Mouse (Mus musculus): ENCODE results near the gene Ppp1r3e. TPM values are rescaled to one million over a fixed set of nuclear protein-coding genes. Genes with fewer than 3 reads are reported as not detected.
A peak's percentile ranks its signal among the peaks of the same experiment; 100 is the strongest.

Gene Ppp1r3e
- polyA plus RNA-seq, 1 experiment from 2014 or later: 0.83 TPM

- Histone ChIP-seq H3K27me3 (replicated peaks) (no peaks in the 10 kb centered on the region), H3K36me3 (peaks cover 38% of the 10 kb centered on the region), H3K4me2 (no peak overlapping the region), H3K4me1 (peaks cover 12% of the 10 kb centered on the region), H3K4me3 (no peak overlapping the region), H3K9me3 (replicated peaks) (no peaks in the 10 kb centered on the region), H3K27ac (no peak overlapping the region), H3K9ac (no peak overlapping the region)
- 1% methylated on average over 3 of the region's 3 CpGs for WGBS (ENCODE audit: insufficient replicate concordance)
- 0 out of 2 replicates have a peak, but pooled peaks have one; percentile 34 for ATAC-seq
Observed at GRCm38 (mm10) chr14:54900383-54900782, 23.0 kb upstream of the Ppp1r3e start.

GRCm38 (mm10) chr14:54897445-54897844, 20.1 kb upstream of the Ppp1r3e start:
- no peak overlapping the region for H3K27ac ChIP-seq

GRCm38 (mm10) chr14:54894296-54895151, 17.2 kb upstream of the Ppp1r3e start:
- ATAC-seq: peak; percentile 53

More at GRCm38 (mm10) chr14:54897445-54897844, 20.1 kb upstream of the Ppp1r3e start:
- no peak for ATAC-seq
- Histone ChIP-seq H3K4me3 (no peak overlapping the region), H3K27me3 (replicated peaks) (no peaks in the 10 kb centered on the region), H3K4me1 (peaks cover 27% of the 10 kb centered on the region), H3K9me3 (replicated peaks) (no peaks in the 10 kb centered on the region), H3K36me3 (peaks cover 39% of the 10 kb centered on the region), H3K4me2 (no peak overlapping the region), H3K9ac (no peak overlapping the region)
- WGBS (ENCODE audit: insufficient replicate concordance): 71% methylated on average over 2 of the region's 2 CpGs

GRCm38 (mm10) chr14:54893651-54894181, 16.4 kb upstream of the Ppp1r3e start:
- H3K9me3 ChIP-seq (replicated peaks): no peaks in the 10 kb centered on the region
- 2% methylated on average over 38 of the region's 38 CpGs for WGBS (ENCODE audit: insufficient replicate concordance)
- H3K4me2 ChIP-seq: peak overlapping the region; percentile 78
- H3K9ac ChIP-seq: peak overlapping the region; percentile 98
- peaks cover 31% of the 10 kb centered on the region for H3K4me1 ChIP-seq
- H3K27ac ChIP-seq: peak overlapping the region; percentile 88
- peak overlapping the region; percentile 92 for H3K4me3 ChIP-seq
- H3K36me3 ChIP-seq: peaks cover 34% of the 10 kb centered on the region
- peak; percentile 99 for ATAC-seq
- H3K27me3 ChIP-seq (replicated peaks): no peaks in the 10 kb centered on the region

More at GRCm38 (mm10) chr14:54894296-54895151, 17.2 kb upstream of the Ppp1r3e start:
- Histone ChIP-seq H3K27ac (peak overlapping the region; percentile 88), H3K36me3 (peaks cover 39% of the 10 kb centered on the region), H3K4me1 (peaks cover 31% of the 10 kb centered on the region), H3K9me3 (replicated peaks) (no peaks in the 10 kb centered on the region), H3K27me3 (replicated peaks) (no peaks in the 10 kb centered on the region), H3K4me2 (peak overlapping the region; percentile 78), H3K4me3 (peak overlapping the region; percentile 92), H3K9ac (peak overlapping the region; percentile 98)
- under 1% methylated on average over 54 of the region's 54 CpGs for WGBS (ENCODE audit: insufficient replicate concordance)

- Histone ChIP-seq H3K36me3 (peaks cover 19% of the 10 kb centered on the region), H3K4me3 (peak within 1 kb of the TSS; percentile 60), H3K27ac (peak within 1 kb of the TSS; percentile 81), H3K9me3 (replicated peaks) (no peaks in the 10 kb centered on the region), H3K4me1 (peaks cover 31% of the 10 kb centered on the region), H3K9ac (peak within 1 kb of the TSS; percentile 65), H3K27me3 (replicated peaks) (no peaks in the 10 kb centered on the region), H3K4me2 (peak within 1 kb of the TSS; percentile 71)
- ATAC-seq: no peak
- WGBS (ENCODE audit: insufficient replicate concordance): 94% methylated on average over 3 of the region's 3 CpGs
Observed at GRCm38 (mm10) chr14:54892200-54892599, 14.8 kb upstream of the Ppp1r3e start, which contains the start of gene Pabpn1. TSS of gene Pabpn1 (plus strand) at chr14:54892500.

GRCm38 (mm10) chr14:54885309-54885708, 8.0 kb upstream of the Ppp1r3e start:
- Histone ChIP-seq H3K36me3 (peaks cover 6% of the 10 kb centered on the region; the same call in 1 of the 2 replicates), H3K27me3 (replicated peaks) (no peaks in the 10 kb centered on the region), H3K27ac (no peak overlapping the region), H3K4me2 (no peak overlapping the region), H3K4me3 (no peak overlapping the region), H3K9ac (0 out of 2 replicates have a peak overlapping the region, but pooled peaks have one; percentile 4), H3K4me1 (peaks cover 21% of the 10 kb centered on the region), H3K9me3 (replicated peaks) (no peaks in the 10 kb centered on the region)
- no peak for ATAC-seq
- 84% methylated on average over 11 of the region's 11 CpGs for WGBS (ENCODE audit: insufficient replicate concordance)

GRCm38 (mm10) chr14:54884022-54884712, 6.8 kb upstream of the Ppp1r3e start:
- H3K9me3 ChIP-seq (replicated peaks): no peaks in the 10 kb centered on the region
- peak overlapping the region; percentile 80 for H3K4me2 ChIP-seq
- ATAC-seq: 0 out of 2 replicates have a peak, but pooled peaks have one; percentile 16
- H3K4me3 ChIP-seq: peak overlapping the region; percentile 66
- peaks cover 21% of the 10 kb centered on the region for H3K4me1 ChIP-seq
- peaks cover 6% of the 10 kb centered on the region; the same call in 1 of the 2 replicates for H3K36me3 ChIP-seq
- no peaks in the 10 kb centered on the region for H3K27me3 ChIP-seq (replicated peaks)
- peak overlapping the region; percentile 75 for H3K9ac ChIP-seq
- 54% methylated on average over 21 of the region's 21 CpGs for whole genome bisulfite sequencing (ENCODE audit: insufficient replicate concordance)
- H3K27ac ChIP-seq: peak overlapping the region; percentile 77

- H3K36me3 ChIP-seq: peaks cover 6% of the 10 kb centered on the region; the same call in 1 of the 2 replicates
- H3K9me3 ChIP-seq (replicated peaks): no peaks in the 10 kb centered on the region
- ATAC-seq: peak; percentile 88
- H3K4me1 ChIP-seq: peaks cover 21% of the 10 kb centered on the region
- WGBS (ENCODE audit: insufficient replicate concordance): 2% methylated on average over 27 of the region's 27 CpGs
- H3K4me3 ChIP-seq: peak within 1 kb of the TSS; percentile 66
- no peaks in the 10 kb centered on the region; the same call in 1 of the 2 replicates for H3K27me3 ChIP-seq (replicated peaks)
- peak within 1 kb of the TSS; percentile 75 for H3K9ac ChIP-seq
- peak within 1 kb of the TSS; percentile 77 for H3K27ac ChIP-seq
- peak within 1 kb of the TSS; percentile 80 for H3K4me2 ChIP-seq
Observed at GRCm38 (mm10) chr14:54883154-54884021, 6.0 kb upstream of the Ppp1r3e start, which contains the start of the genes Bcl2l2 and Gm20521. TSS of gene Bcl2l2 (plus strand) at chr14:54883377. TSS of gene Gm20521 (plus strand) at chr14:54883441.

GRCm38 (mm10) chr14:54876539-54877047, 757 bp downstream of the Ppp1r3e start:
- H3K36me3 ChIP-seq: no peaks in the 10 kb centered on the region
- peak overlapping the region; percentile 84 for H3K9ac ChIP-seq
- H3K4me2 ChIP-seq: peak overlapping the region; percentile 100
- under 1% methylated on average over 56 of the region's 72 CpGs for WGBS (ENCODE audit: insufficient replicate concordance)
- no peaks in the 10 kb centered on the region for H3K9me3 ChIP-seq (replicated peaks)
- H3K27ac ChIP-seq: peak overlapping the region; percentile 79
- peaks cover 12% of the 10 kb centered on the region; the same call in 1 of the 2 replicates for H3K27me3 ChIP-seq (replicated peaks)
- peak; percentile 91 for ATAC-seq
- H3K4me1 ChIP-seq: peaks cover 29% of the 10 kb centered on the region
- peak overlapping the region; percentile 80 for H3K4me3 ChIP-seq

- WGBS (ENCODE audit: insufficient replicate concordance): 3% methylated on average over 36 of the region's 36 CpGs
- H3K4me3 ChIP-seq: peak overlapping the region; percentile 80
- peak overlapping the region; percentile 100 for H3K4me2 ChIP-seq
- peak; percentile 26 for ATAC-seq
- H3K36me3 ChIP-seq: no peaks in the 10 kb centered on the region
- H3K4me1 ChIP-seq: peaks cover 29% of the 10 kb centered on the region
- H3K27me3 ChIP-seq (replicated peaks): peaks cover 12% of the 10 kb centered on the region; the same call in 1 of the 2 replicates
- no peaks in the 10 kb centered on the region for H3K9me3 ChIP-seq (replicated peaks)
- peak overlapping the region; percentile 84 for H3K9ac ChIP-seq
- H3K27ac ChIP-seq: peak overlapping the region; percentile 79
Observed at GRCm38 (mm10) chr14:54875844-54876538, 1.4 kb downstream of the Ppp1r3e start.
